Mouse (Mus musculus): ENCODE data around the gene Zfp14. TPM values are rescaled to one million over a fixed set of nuclear protein-coding genes. Genes with fewer than 3 reads are reported as not detected.

Gene Zfp14
- polyA plus RNA-seq, 1 experiment = 4.9 TPM

GRCm38 (mm10) chr7:30031379-30031778 is 19.8 kb downstream of the Zfp14 start:
- Histone ChIP-seq H3K4me3 (replicated peaks; ENCODE audit: extremely low read depth, low read depth, low read length) (no peak overlapping the region), H3K4me1 (ENCODE audit: control insufficient read depth, insufficient read depth, low read length) (no peaks in the 10 kb centered on the region)
- WGBS = 86% methylated on average over 3 of the region's 3 CpGs
- no peak for TF ChIP-seq POLR2A (IDR thresholded peaks at IDR 0.05; ENCODE audit: borderline replicate concordance, extremely low read depth, low read depth, low read length)
- TF ChIP-seq CTCF (IDR thresholded peaks at IDR 0.05; ENCODE audit: insufficient read depth, low read length) = no peak
- DNase-seq = no peak

DNA sequence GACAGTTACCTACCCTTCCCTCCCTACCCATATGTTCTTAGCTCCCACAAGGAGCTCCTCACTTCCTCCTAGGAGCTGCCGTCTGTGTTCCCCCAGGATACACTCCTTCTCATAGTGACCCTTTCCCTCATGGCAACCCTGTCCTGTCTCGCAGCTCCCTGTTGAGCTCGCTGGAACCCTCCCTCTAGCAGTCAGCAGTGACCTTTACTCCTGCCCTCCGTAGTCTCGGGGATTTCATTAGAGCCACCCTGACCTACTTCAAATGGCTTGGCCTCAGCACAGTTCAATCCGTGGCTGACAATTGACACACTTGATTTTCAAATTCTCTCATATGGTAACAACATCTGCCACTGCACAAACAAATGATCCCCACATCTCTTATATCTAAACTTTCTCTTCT is 20.5 kb downstream of the Zfp14 start:
- TF ChIP-seq POLR2A (IDR thresholded peaks at IDR 0.05; ENCODE audit: borderline replicate concordance, extremely low read depth, low read depth, low read length) = no peak
- no peak for TF ChIP-seq CTCF (IDR thresholded peaks at IDR 0.05; ENCODE audit: insufficient read depth, low read length)
- no peaks in the 10 kb centered on the region for H3K4me1 ChIP-seq (ENCODE audit: control insufficient read depth, insufficient read depth, low read length)
- WGBS = 38% methylated on average over 6 of the region's 6 CpGs
- no peak overlapping the region for H3K4me3 ChIP-seq (replicated peaks; ENCODE audit: extremely low read depth, low read depth, low read length)
- no peak for DNase-seq

DNA sequence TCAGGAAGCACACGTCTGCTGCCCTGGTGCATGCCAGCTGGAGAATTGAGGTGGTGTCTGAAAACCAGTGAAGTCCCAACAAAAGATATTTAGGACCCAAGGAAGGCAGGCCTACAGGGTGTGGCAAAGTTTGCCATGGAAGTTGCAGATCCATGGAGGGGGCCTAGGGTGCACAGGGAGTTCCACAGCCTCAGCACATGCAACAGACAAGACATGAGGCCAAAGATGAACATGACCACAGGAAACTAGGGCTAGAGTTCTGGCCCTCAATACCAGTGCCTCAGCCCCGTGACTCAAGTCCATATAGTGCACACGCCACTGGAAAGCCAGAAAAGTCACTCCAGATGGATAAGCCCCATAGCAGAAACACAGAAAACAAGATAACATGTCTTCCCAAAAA is 22.6 kb downstream of the Zfp14 start:
- H3K4me3 ChIP-seq (replicated peaks; ENCODE audit: extremely low read depth, low read depth, low read length) = no peak overlapping the region
- no peak for DNase-seq
- H3K4me1 ChIP-seq (ENCODE audit: control insufficient read depth, insufficient read depth, low read length) = no peaks in the 10 kb centered on the region
- 83% methylated on average over 3 of the region's 3 CpGs for WGBS
- TF ChIP-seq CTCF (IDR thresholded peaks at IDR 0.05; ENCODE audit: insufficient read depth, low read length) (no peak), POLR2A (IDR thresholded peaks at IDR 0.05; ENCODE audit: borderline replicate concordance, extremely low read depth, low read depth, low read length) (no peak)

DNA sequence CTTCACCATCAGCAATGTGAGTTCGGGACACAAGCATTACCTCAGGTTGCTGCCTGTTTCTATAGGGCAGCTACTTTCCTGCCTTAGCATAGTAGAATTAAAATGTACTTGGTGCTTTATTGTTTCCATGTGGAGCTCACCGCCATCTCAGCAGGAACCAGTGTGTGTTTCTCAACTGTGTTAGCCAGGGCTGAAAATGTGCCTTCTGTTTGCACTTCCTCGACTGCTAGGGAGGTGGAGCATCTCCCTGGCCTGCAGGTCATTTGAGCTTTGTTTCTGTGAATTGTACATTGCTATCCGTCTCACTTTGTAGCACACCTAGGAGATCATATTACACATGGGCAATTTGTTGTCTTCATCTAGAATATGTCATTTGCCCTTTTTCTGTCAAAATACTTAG is 23.8 kb downstream of the Zfp14 start:
- H3K4me3 ChIP-seq (replicated peaks; ENCODE audit: extremely low read depth, low read depth, low read length) = no peak overlapping the region
- 69% methylated on average over 4 of the region's 4 CpGs for WGBS
- no peaks in the 10 kb centered on the region for H3K4me1 ChIP-seq (ENCODE audit: control insufficient read depth, insufficient read depth, low read length)
- no peak for TF ChIP-seq POLR2A (IDR thresholded peaks at IDR 0.05; ENCODE audit: borderline replicate concordance, extremely low read depth, low read depth, low read length)
- no peak for TF ChIP-seq CTCF (IDR thresholded peaks at IDR 0.05; ENCODE audit: insufficient read depth, low read length)
- DNase-seq = no peak

DNA sequence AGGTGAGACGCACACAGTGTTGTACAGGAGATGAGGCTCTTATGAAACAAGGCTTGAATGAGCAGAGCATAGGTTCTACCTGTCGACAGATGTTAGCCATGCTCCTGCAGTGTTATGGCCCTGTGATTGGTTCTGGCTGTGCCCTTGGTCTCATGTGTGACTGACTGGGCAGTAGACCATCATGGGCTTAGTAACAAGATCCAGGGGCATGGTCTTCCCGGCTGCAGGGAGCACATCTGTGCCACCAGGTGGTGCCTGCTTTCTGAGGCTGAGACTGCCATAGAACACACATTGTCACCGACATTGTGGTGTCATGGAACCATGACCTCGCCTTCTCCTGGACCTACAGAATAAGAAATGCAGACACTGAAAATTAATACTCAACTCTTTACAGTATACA is 25.8 kb downstream of the Zfp14 start:
- H3K4me1 ChIP-seq (ENCODE audit: control insufficient read depth, insufficient read depth, low read length) = no peaks in the 10 kb centered on the region
- no peak overlapping the region for H3K4me3 ChIP-seq (replicated peaks; ENCODE audit: extremely low read depth, low read depth, low read length)
- TF ChIP-seq CTCF (IDR thresholded peaks at IDR 0.05; ENCODE audit: insufficient read depth, low read length) (no peak), POLR2A (IDR thresholded peaks at IDR 0.05; ENCODE audit: borderline replicate concordance, extremely low read depth, low read depth, low read length) (no peak)
- DNase-seq = no peak
- 78% methylated on average over 5 of the region's 5 CpGs for WGBS

GRCm38 (mm10) chr7:30023800-30024199 is 27.4 kb downstream of the Zfp14 start:
- Histone ChIP-seq H3K4me1 (ENCODE audit: control insufficient read depth, insufficient read depth, low read length) (no peaks in the 10 kb centered on the region), H3K4me3 (replicated peaks; ENCODE audit: extremely low read depth, low read depth, low read length) (no peak overlapping the region)
- no peak for DNase-seq
- 76% methylated on average over 8 of the region's 8 CpGs for WGBS
- TF ChIP-seq CTCF (IDR thresholded peaks at IDR 0.05; ENCODE audit: insufficient read depth, low read length) = no peak
- no peak for TF ChIP-seq POLR2A (IDR thresholded peaks at IDR 0.05; ENCODE audit: borderline replicate concordance, extremely low read depth, low read depth, low read length)

DNA sequence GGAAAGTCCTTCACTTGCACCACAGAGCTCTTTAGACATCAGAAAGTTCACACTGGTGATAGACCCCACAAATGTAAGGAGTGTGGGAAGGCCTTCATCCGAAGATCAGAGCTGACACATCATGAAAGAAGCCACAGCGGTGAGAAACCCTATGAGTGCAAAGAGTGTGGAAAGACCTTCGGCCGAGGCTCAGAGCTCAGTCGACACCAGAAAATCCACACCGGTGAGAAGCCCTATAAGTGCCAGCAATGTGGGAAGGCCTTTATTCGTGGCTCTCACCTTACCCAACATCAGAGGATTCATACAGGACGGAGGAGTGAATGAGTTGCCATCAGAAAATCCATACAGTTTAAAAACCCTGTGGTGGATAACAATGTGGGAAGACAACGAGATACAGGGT is 27.9 kb downstream of the Zfp14 start:
- no peak overlapping the region for H3K4me3 ChIP-seq (replicated peaks; ENCODE audit: extremely low read depth, low read depth, low read length)
- no peak for DNase-seq
- TF ChIP-seq CTCF (IDR thresholded peaks at IDR 0.05; ENCODE audit: insufficient read depth, low read length) (no peak), POLR2A (IDR thresholded peaks at IDR 0.05; ENCODE audit: borderline replicate concordance, extremely low read depth, low read depth, low read length) (no peak)
- 96% methylated on average over 9 of the region's 9 CpGs for WGBS
- H3K4me1 ChIP-seq (ENCODE audit: control insufficient read depth, insufficient read depth, low read length) = no peaks in the 10 kb centered on the region

GRCm38 (mm10) chr7:30019543-30019942 is 31.6 kb downstream of the Zfp14 start:
- Histone ChIP-seq H3K4me3 (replicated peaks; ENCODE audit: extremely low read depth, low read depth, low read length) (no peak overlapping the region), H3K4me1 (ENCODE audit: control insufficient read depth, insufficient read depth, low read length) (no peaks in the 10 kb centered on the region)
- no peak for TF ChIP-seq POLR2A (IDR thresholded peaks at IDR 0.05; ENCODE audit: borderline replicate concordance, extremely low read depth, low read depth, low read length)
- 83% methylated on average over 2 of the region's 2 CpGs for WGBS
- no peak for DNase-seq

- no peak for DNase-seq
- no peak for TF ChIP-seq POLR2A (IDR thresholded peaks at IDR 0.05; ENCODE audit: borderline replicate concordance, extremely low read depth, low read depth, low read length)
- TF ChIP-seq CTCF (IDR thresholded peaks at IDR 0.05; ENCODE audit: insufficient read depth, low read length) = no peak
- WGBS = 94% methylated on average over 6 of the region's 6 CpGs
- no peak overlapping the region for H3K4me3 ChIP-seq (replicated peaks; ENCODE audit: extremely low read depth, low read depth, low read length)
- H3K4me1 ChIP-seq (ENCODE audit: control insufficient read depth, insufficient read depth, low read length) = no peaks in the 10 kb centered on the region
Measured at GRCm38 (mm10) chr7:30017226-30017625, 34.0 kb downstream of the Zfp14 start.

DNA sequence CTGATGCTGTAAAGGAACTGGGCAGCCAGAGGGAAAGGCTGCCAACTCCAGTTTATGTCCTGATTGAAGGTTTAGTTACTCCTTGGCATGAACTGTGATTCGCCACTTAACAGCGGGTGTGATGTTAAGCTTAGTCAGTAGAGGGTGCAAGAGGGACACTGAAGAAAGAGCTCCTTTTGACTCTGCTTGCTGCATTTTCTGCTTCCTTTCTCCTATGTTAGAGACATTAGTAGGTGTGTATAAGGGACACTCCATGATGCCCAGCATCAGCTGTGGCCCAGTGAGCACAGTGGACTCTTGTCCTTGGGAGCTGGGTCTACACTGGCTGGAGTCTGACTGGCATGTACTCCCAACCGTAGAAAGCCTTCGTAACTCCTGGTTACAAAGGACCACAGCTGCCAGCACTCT is 38.2 kb downstream of the Zfp14 start:
- Histone ChIP-seq H3K4me1 (ENCODE audit: control insufficient read depth, insufficient read depth, low read length) (no peaks in the 10 kb centered on the region), H3K4me3 (replicated peaks; ENCODE audit: extremely low read depth, low read depth, low read length) (no peak overlapping the region)
- WGBS = 68% methylated on average over 4 of the region's 4 CpGs
- 0 out of 2 replicates have a peak, but pooled peaks have one; percentile 9 for TF ChIP-seq CTCF (IDR thresholded peaks at IDR 0.05; ENCODE audit: insufficient read depth, low read length)
- TF ChIP-seq POLR2A (IDR thresholded peaks at IDR 0.05; ENCODE audit: borderline replicate concordance, extremely low read depth, low read depth, low read length) = no peak
- no peak for DNase-seq

Data from lung, adult 2 months (tissue).